Mouse (Mus musculus): Measurements from ENCODE around the gene Slc37a3.

- TF ChIP-seq CTCF (IDR thresholded peaks at IDR 0.05; ENCODE audit: extremely low read depth, insufficient read depth, low read length): no peak
- no peak for TF ChIP-seq POLR2A (IDR thresholded peaks at IDR 0.05; ENCODE audit: extremely low read depth, insufficient read depth, low read length)
Measured at GRCm38 (mm10) chr6:39296474-39296873, 81.0 kb downstream of the Slc37a3 start.
